Mouse (Mus musculus) ES-Bruce4 (cell line): ENCODE data around the gene Coasy.

ENCODE experiments used
- CTCF ChIP-seq: IDR thresholded peaks from one replicate; pipeline ENCODE4 v1.8.1; 2011; ENCODE audit warnings: low read depth, low read length
- POLR2A ChIP-seq: IDR thresholded peaks from one replicate; pipeline ENCODE4 v1.8.1; 2011; ENCODE audit warnings: low read length; ENCODE audit not compliant: insufficient read depth

DNA sequence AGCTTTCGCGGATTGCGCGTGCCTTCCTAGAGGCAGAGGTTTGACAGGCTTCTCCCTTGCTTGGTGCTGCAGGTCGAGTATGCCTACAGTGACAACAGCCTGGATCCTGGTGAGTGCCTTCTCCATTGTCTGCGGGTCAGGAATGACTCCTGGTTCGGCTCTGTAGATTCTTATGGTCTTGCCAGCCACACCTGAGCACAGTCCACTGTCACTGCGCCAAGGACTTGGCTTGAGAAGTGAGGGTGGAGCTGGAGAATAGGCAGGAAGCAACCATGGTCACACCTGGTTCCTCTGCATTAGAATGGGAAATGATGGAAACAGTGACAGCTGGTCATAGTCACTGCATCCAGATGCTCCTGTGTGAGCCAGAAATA lies 5.3 kb downstream of the Coasy start:
- TF ChIP-seq POLR2A (no peak), CTCF (no peak)
